Mouse (Mus musculus) R1 (cell line): ENCODE measurements around the gene Ywhag.

Source experiments
- DNase-seq: peaks from one replicate; pipeline ENCODE4 v3.0.0-alpha.2; 2018; ENCODE audit warnings: low read depth, low spot score

Ywhag gene

DNA sequence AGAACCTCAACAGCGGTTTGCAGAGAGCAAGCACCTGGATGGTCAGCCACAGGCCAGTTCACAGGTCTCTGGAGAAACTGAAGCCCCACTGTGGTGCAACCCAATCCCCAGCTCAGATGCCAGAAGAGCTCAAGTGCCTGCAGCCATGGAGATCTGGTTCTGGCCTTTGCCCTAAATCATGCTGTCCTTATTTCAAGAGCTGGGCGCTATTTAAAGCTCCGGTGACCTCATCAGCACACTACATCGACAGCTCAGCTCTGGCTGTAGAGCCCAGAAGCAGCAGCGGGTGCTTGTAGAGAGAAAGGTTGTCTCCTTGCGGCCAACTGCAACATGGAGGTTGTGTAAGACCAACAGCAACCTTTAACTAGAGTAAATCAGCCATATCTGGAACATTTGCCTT is 20.3 kb downstream of the Ywhag start:
- DNase-seq, result no peak

DNA sequence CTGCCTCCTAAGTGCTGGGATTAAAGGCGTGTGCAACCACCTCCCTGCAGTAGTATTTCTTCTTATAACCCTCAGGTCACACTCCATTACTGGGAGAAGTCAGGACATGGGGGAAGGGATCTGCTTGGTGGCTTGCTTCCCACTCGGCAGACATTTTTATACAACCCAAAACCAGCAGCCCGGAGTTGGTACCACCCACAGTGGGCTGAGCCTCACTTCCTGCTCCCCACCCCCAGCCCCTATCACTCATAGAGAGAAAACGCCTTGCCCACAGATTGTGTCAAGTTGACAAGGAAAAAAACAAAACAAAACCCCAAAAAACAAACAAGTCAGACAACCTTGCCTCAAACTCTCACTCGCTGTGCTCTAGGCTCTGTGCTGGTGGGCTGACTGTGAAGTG is 21.2 kb downstream of the Ywhag start:
- peak; percentile 73 for DNase-seq

GRCm38 (mm10) chr5:135911633-135912220 is 22.7 kb downstream of the Ywhag start:
- no peak for DNase-seq

DNA sequence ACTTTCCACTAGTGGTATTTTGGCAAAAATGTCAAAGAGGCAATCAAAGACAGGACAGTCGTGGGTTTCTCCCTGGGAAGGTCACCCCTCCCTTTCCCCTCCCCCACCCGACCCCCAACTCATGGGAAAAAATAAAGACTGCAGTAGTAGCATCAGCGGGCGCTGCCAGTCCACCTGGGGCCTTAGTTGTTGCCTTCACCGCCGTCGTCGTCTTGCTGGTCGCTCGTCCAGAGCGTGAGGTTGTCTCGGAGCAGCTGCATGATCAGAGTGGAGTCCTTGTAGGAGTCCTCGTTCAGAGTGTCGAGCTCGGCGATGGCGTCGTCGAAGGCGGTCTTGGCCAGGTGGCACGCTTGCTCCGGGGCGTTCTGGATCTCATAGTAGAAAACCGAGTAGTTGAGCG is 23.6 kb downstream of the Ywhag start:
- DNase-seq, result no peak

DNA sequence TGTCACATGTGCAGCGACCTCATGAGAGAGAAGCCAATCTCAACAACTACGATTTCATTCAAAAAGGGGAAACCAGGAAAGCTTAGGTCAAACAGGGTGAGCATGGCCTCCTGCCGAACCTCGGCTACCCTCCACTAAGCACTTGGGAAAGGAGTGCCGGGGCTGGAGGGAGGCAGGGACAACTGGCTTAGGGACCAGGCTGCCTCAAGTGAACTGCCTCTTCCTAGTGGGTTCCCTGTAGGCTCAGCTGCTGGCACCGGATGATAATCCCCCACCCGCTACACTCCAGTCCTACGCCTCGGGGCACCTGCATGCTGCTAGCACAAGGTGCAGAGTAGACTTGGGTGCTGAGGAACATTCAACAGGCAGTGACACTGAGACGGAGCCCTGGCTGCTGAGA is 24.8 kb downstream of the Ywhag start:
- no peak for DNase-seq

DNA sequence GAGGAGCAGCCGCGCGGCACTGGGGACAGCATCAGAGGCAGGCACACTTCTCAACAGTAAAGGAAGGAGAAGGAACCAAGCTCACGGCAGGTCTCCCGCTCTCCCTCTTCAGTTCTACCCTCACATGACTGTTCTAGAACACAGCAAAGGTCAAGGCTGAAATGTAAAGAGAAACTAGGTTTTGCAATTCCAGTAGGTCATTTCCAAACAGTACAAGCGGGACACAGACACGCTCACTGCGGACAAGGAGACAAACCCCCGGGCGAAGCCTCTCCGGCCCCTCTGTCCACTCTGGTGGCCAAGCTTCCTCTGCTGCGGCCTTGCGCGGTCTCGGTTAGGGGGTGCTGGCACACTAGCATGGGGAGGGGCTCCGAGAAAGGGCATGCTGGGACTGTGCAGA is 25.4 kb downstream of the Ywhag start:
- no peak for DNase-seq

GRCm38 (mm10) chr5:135908185-135908584 is 26.2 kb downstream of the Ywhag start:
- DNase-seq, result no peak

DNA sequence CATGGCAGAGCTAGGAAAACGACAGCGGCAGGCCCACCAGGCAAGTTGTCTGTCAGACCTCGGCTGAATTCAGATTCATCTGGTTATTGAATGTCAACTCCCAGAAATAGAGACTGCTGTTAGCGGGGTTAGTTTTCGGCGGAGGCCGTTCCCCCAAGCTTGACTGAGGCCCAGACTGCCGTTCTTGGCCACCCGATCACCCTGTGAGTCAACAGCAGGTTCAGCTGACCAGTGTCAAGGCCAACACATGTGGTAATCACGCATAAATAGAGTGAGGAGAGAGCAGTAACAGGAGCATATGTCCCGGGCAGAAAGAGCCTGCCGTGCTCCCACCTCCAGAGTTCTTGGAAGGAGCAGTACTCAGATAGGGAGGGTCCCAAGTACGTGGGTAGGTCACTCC is 27.2 kb downstream of the Ywhag start:
- DNase-seq, result no peak

DNA sequence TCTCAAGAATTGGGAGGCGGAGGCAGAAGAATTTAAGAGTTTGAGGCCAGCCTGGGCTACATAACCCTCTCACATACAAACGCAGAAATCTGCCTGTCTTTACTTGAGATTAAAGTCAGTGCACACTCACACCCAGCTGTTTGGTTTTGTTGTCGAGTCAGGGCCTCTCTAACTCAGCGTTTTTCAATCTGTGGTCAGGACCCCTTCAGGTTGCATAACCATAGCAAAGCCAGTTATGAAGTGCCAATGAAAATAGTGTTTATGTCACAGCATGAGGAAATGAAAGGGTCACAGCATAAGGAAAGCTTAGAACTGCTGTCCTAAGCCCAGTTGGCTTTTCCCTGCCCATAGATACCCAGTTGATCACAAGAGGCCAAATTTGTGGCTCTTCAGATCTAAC is 27.6 kb downstream of the Ywhag start:
- no peak for DNase-seq

- no peak for DNase-seq
Observed at GRCm38 (mm10) chr5:135905320-135906225, 28.8 kb downstream of the Ywhag start.

GRCm38 (mm10) chr5:135904259-135904658 is 30.2 kb downstream of the Ywhag start:
- no peak for DNase-seq

- peak; percentile 98 for DNase-seq
Observed at GRCm38 (mm10) chr5:135903551-135904151, 30.8 kb downstream of the Ywhag start.

GRCm38 (mm10) chr5:135903058-135903457 is 31.4 kb downstream of the Ywhag start:
- no peak for DNase-seq

- DNase-seq, result peak; percentile 93
Observed at GRCm38 (mm10) chr5:135901354-135902095, 32.9 kb downstream of the Ywhag start.

DNA sequence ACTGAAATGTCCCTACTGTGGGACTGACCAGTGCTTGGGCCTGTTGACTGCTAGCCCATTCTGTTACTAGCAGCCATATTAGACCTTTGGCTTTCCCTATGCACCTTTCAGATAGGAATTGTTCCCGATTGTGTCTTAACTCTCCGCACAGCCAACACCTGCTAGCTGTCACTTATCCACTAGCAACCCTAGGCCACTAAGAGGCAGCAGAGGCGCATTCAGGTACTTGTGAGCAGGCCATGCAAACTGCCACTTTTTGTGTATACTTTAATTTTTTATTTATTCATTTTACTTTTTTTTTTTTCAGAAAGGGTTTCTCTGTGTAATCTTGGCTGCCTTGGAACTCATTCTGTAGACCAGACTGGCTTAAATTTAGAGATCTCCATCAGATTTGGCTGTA is 33.7 kb downstream of the Ywhag start:
- no peak for DNase-seq

DNA sequence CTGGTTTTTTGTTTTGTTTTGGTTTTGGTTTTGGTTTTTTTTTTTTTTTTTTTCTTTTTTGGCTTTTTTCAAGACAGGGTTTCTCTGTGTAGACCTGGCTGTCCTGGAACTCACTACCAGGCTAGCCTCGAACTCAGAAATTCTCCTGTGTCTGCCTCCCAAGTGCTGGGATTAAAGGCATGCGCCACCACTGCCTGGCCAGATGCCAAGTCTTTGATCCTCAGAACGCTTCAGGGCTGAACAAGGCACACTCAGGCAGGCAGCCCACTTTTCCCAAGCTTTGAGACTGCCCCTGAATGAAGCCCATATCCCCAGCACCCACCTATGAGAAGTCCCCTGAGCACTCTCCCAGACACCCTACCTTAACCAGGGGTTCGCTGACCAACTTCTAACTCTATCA is 34.6 kb downstream of the Ywhag start:
- no peak for DNase-seq

GRCm38 (mm10) chr5:135898995-135899394 is 35.4 kb downstream of the Ywhag start:
- DNase-seq, result no peak

GRCm38 (mm10) chr5:135898028-135898427 is 36.4 kb downstream of the Ywhag start:
- DNase-seq, result peak; percentile 93

GRCm38 (mm10) chr5:135894958-135895357 is 39.5 kb downstream of the Ywhag start:
- DNase-seq, result peak; percentile 43

GRCm38 (mm10) chr5:135892589-135893351 is 41.6 kb downstream of the Ywhag start:
- peak; percentile 67 for DNase-seq

DNA sequence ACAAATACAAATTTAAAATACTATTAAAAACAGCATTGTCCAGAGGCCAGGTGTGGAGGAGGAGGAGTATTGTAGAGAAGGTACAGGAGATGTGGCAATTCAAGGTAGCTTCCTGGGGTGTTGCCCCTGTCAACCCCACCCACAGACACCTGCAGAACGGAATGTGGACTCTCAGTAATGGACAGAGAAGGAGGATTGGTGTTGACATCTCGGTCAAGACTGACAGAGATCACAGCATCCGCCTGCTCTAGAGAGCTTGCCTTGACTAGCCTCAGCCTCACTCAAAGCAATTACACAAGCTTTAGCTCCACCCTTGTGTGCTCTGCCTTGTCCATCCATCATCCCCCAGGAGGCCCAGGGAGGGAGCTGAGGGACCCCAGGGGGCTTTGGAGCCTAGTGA is 43.5 kb downstream of the Ywhag start:
- DNase-seq, result peak; percentile 62
